Mouse (Mus musculus): ENCODE measurements around the gene Gm20696.

Gm20696 gene

DNA sequence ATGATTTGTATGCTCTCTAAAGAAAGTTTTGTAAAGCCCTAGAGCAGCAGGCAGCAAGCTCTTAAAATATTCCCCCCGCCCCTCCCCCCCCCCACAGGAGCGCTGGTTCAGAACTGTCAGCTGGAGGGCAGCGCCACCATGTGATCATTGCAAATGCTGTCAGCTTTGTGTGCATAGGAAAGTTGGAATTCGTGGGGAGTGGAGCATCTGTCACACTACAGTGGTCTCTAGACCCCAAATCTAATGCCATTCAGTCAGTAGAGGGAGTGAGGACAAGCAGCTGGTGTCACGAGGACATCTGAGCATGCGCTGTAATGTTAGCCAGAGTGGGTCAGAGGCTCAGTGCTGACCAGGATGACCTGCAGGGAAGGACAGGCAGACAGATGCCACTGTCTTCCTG, 43.0 kb downstream of the Gm20696 start:
- DNase-seq, result no peak

DNA sequence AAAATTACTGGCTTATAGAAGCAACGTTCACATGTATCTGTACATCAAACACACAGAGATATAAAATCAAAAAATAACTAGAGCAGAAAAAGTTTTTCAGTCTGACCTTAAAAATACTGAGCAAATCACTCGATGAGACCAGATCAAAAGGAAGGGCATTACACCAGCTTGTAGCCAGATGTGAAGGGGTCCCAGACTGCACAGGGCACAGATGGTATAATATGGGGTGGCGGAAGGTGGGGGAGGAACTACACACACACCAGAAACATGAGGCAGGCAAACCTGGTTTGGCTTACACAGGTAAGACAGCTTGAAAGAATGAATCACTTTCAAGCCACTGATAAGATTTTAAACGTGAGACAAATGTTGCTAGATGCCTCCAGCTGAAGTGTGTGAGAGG, 45.4 kb downstream of the Gm20696 start:
- no peak for DNase-seq

DNA sequence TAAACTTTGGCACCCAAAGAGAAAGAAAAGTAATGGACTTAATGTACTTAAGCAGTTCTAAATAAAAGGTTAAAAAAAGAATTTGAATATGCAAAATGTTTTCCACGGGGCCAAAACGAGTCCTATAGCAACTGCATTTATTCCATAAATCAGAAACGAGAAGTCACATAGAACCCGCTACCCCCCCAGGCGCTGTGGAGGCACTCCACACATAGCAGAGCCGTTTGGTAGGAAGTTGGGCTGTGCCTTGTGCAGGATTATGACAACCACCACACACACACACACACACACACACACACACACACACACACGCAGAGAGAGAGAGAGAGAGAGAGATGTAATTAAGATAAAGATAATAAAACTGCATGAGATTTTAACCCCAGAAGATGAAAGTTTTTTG, 46.1 kb downstream of the Gm20696 start:
- no peak for DNase-seq

DNA sequence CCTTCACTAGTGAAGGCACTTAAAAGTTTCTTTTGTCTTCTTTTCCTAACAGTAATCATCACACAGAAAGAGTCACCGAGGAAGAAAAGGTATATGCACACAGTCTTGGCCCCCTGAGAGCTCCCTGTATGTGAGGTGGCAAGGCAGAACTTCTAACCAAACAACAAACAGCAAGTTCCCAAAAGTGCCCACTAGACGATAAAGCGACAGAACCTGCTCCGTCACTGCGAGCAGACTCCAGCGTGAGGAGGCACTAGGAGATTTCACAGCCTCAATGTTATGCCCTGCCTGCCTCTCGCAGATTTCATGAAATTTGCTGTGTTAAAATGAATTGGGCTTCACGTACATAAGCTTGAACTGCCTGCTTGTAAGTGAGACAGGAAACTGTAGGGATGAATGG, 46.6 kb downstream of the Gm20696 start:
- DNase-seq, result no peak

DNA sequence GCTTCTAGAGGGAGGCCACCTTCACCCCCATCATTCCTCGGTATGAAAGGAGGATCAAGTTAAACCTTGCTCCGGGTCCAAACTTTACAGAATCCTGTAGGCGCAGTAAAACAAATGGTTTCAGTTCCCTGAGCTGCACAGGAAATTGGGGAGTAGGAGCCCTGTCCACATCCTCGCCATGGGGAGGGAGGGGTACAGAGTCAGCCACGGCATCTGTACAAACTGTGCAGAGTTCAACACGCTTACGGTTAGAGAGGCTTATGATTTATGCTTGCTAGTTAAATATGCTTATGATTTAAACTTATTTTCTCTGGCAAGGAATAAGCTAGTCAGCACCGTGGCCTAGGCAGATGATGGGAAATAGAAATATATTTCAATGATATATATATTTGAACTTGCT, 47.1 kb downstream of the Gm20696 start:
- no peak for DNase-seq

DNA sequence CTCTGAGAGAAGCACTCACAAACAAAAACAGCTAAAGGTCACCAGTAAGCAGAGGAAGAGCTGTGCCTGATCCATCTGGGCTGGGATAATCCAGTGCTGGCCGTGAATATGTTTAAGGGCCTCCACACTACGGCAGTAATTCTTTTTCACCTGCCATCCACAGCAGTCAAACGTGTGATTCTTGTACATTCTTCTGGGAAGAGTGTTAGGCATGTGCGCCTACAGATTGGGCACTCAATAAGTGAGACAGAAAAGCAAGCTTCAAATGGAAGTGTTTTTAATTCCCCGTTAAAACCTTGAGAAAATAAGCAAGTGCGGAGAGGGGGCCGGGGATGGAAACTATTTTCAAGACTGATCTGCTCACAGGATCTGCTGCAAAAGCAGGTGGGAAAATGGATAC, 48.7 kb downstream of the Gm20696 start:
- no peak for DNase-seq

DNA sequence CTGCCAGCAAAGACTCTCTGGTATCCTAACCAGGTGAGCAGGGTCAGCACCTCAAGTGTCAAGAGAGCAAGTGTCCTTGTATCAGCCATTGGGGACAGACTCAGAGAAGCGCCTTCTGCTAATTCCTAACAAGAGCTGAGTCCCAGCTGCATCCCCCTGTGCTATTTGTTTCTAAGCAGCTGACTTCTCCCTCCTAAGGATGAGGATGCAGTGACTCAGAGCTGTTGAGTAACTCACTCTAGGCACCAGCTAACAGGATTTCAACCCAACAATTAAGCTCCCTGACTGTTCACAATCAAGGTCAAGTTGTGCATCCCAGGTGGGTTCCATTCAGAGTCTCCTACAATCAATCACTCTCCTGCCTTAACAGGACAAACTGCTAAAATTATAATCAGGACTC, 49.2 kb downstream of the Gm20696 start:
- DNase-seq, result no peak

DNA sequence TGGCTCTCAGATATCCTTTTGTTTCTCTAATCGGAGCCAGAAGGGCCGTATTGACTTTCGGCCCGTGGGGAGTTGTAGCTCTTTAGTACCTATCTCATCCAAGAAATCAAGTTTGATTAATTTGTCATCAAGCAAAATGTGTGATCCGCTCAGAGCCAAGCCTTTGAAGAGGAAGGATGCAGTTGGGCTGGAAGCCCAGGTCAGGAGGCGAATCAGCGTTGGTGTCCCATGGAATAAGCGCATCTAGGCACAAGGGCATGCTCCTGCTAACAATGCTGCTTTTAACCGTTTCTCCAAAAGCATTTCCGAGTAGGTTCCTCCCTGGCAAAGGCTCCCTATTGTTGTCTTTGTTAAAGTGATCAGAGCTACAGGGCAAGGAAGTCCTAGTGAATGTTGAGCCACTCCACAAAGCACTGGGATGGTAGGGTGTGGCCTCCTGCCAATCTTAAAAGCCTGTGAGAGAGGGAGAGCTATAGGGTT, 51.3 kb downstream of the Gm20696 start:
- no peak for DNase-seq

DNA sequence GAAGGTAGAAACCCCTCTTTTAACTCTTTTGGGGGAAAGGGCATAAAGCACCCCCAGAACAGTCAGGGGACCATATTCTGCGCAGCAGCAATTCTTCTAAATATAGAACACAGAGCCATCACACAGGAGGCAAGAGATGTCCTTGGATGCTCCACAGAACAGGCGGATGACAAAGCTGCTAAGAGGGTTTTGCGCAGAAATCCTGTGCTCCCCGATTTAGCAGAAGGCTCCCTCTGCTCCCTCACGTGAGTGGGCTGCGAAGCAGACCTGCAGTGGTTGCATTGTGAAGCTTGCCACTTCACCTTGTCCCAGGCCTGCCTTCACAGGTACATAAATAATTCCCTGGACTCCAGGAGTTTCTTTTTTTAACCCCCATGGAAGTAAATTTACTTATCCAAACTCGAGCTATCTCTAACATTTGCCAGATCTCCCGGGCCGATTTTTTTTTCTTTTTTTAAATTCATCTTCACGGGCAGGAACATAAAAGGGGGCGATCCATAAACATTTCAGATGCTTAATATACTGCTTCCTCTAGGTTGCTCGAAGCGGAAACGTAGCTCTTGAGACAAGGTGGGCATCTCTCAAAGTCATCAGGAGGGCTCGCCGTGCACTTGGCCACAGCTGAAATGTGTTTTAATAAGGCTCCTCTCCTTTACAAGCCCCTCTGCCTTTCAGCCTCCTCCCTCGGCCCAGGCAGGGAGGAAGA, 51.9 kb downstream of the Gm20696 start:
- no peak for DNase-seq

DNA sequence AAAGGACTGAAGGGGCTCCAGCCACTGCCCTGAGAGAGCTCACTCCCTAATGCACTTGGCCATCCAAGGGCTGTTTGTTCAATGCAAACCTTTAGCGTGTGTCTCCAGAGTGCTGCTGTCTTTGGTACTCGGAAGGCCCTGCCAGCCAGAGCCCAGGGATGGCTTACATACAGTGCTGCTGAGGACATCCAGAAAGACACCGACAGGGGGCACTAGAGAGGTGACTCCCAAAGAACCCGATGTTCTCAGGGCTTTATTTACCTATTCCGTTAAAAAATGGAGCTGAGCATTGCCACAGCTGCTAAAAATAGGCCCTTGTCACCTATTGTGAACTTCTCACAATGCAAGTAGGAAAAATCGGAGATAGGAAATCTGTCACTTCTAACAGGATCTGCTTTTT, 54.7 kb downstream of the Gm20696 start:
- peak in 1 of 2 experiments; percentile 27 for DNase-seq

DNA sequence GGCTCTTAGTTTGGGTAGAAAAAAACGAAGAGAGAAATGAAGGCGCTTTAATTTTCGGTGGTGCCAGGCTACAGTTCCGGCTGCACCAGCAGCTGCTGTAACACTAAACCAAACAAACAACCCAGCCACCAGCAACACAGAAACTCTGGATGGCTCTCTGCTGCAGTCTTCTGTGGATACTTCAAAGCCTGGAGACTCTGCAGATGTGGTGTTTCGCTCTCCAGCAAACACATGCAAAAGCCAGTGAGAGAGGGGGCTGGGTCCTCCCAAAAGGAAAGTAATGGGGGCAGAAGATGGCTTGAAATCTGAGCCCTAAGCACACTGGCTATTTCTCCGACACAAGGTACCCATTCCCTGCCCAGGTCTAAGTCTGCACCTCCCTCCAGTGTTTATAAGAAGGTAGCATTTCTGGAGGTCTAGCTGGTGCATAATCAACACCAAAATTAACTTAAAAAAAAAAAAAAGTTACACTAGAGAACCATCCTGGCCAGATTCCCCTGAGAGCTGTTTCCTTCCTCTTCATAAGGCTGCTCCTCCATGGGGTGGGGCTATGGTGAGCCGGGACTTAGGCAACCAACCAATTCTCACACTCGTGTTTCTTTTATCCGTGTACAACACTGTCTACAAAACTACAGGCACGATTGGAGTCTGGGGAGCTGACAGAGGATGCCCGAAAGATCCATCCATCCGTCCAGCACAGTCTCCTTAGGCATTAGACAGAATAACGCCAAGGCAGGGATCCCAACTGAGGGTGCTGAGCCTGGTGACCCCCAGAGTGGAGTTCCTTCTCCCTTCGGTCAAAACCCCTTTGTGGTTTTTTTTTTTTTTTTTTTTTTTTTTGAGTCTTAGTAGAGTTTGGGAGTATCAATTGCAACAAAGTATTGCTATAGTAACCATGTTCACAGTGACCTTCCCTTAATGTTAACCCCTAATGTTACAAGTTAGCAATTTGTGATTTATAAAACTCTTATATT, 55.9 kb downstream of the Gm20696 start:
- no peak for DNase-seq

DNA sequence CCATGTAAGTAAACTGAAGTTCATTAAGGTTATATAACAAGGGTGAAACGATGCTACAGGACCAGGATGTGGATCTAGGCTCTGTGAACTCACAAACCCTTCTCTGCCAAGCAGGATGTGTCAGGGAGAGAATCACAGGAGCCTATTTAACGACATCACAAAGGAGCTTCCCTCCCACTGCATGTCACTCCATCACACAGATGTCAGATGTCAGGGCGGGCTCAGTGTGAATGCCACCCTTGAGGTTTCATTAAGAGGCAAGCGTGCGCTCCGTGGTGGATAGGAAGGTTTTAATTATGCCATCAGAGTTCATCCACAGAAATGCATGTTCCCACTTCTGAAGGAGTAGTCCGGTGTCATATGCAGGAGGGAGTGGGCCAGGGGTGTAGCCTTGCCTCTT, 60.5 kb downstream of the Gm20696 start:
- DNase-seq, result no peak

DNA sequence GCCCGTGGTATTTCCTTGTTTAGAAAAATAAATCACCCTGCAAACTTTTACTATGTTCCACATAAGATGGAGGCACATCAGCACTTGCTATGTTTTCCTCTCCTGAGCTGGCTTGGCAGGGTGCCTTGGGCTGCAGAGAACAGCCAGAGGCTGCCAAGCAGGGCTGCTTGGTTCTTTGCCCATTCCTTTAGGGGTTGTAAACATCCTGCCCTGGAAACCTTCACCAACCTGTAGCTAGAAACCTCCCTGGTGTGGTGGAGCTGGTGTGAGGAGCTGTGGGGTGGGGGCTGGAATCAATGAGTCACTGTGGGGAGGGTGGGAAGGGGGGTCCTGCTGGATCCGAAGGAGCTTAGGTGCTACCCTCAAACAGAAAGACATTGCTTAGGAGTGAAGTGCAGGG, 61.8 kb downstream of the Gm20696 start:
- no peak for DNase-seq

DNA sequence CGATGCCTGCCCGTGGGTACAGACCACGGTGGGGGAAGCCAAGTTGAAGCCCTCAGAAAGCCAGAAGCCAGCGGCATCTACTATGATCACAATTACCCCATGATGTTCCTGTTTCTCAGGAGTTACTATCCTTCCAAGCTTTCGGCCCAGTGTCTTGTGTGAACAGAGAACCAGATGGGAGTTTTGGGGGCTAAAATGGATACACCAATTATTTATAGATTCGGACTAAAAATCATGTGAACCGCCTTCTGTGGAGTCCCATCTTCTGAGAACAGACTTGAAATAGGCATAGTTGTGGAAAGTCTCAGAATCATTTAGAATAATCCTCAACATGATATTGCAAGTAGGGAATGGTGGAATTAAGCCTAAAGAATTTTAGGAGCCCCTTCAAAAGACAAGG, 64.2 kb downstream of the Gm20696 start:
- no peak for DNase-seq

DNA sequence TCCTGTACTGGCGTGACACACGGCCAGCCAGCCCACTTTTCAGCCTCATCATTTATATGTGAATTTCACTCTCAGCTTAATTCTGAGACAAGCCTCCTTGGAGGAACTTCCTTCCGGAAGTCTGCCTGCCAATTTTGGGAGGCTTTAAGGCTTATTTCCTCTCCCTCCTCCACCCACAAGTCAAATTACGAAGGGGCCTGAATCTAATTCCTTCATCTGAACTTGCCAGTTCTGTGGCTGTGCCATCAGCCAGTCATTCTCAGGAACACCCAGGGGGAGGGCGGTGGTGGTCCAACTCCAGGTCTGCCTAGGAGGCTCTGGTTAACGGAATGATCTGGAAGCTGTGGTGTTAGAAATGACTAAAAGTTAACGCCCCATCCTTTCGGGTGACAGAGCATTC, 65.7 kb downstream of the Gm20696 start:
- DNase-seq, result no peak

DNA sequence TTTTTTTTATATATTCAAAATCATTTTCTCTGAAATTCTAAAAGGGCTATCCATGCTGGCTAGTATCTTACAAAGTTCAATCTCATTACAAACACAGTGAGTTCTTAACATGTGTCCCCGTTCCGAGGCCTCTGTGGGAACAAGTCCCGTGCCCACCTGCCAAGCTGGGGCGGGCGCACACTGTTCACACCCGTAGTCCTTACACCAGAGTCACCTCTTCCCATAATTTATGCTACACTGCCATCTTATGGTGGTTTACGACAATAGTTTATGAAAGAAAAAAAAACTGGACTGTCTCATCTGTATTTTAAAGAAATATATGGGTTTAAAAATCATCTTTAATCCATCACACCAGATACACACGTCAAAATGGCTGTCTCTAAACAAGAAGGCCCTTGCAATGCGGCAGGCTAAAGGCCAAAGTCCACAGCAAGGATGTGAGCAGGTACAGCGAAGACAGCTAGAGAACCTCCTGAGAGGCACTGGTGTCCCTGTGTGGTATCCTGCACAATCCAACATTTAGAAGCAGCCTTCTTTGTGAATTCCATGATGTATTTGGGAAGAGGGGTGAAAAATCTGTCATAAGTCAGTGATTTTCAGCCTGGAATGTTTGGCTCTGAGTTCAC, 66.3 kb downstream of the Gm20696 start:
- DNase-seq, result peak; percentile 26 to 46

DNA sequence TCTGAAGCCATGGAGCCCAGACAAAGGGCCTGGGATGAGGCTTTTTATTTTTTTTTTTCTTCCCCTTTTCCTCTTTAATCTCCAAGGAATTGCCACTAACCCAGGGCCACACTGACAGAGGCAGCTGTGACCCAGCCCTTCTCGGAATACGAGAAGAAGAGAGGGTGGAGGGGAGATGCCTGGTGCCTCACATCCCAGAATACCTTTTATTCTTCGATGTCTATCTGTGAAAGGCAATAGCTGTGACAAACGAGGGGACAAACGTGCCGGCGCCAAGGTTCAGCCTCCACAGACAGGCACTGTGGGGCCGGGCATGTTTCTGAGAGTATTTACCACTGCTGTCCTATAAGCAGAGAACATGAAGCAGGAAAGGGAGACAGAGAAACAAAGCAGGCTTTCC, 66.9 kb downstream of the Gm20696 start:
- DNase-seq, result no peak

DNA sequence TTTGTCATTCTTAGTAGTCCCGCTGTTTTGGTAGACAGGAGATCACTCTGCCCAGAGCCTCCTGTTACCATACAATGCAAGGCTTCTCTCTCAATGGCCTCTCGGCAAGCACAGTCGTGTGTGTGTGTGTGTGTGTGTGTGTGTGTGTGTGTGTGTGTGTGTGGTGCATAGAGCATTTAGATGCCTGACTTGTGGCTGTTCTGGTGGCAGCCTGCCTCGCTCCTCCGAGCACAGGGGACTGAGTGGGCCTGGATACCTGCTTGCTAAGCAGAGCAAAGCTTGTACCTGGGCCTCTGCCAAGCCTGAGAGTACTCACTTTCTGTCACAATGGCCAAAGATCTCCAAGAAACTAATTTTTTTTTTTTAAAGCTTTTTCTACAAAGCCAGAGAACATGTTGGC, 67.4 kb downstream of the Gm20696 start:
- DNase-seq, result no peak

DNA sequence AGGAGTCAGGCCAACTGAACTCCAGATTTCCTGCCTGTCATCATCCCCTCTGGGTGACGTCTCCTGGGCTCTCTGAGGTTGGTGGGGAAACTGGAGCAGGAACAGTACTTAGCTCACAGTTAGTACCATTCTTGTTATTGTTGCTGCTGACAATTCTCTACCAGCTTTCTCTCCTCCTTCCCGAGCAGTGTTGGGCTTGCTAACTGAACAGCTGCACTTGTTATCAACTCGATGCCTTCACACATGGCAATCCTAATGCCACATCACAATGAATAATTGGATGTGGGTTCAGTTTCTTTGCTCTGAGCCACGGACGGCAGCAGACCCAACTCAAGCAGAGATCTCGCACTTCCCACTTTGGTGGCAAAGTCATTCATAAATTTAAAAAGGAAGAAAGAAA, 89.6 kb downstream of the Gm20696 start:
- DNase-seq, result no peak

DNA sequence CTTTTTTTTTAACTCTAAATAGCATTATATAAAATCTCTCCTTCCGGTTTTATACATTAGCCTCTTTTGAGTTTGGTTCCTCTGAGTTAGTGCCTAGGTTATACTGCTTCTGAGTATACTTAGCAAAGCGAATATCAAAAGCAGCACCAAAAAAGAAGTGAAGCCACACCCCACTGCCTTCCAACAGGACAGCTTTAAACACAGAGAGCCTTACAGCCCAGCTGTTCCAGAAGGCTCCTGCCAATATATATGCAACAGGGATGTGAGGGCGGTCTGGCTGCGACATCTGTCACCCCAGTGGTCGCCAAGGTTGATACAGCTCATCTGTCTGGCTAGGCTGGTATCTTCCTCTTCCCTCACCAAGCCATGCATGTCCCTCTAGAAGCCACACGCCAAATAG, 91.0 kb downstream of the Gm20696 start:
- no peak for DNase-seq

DNA sequence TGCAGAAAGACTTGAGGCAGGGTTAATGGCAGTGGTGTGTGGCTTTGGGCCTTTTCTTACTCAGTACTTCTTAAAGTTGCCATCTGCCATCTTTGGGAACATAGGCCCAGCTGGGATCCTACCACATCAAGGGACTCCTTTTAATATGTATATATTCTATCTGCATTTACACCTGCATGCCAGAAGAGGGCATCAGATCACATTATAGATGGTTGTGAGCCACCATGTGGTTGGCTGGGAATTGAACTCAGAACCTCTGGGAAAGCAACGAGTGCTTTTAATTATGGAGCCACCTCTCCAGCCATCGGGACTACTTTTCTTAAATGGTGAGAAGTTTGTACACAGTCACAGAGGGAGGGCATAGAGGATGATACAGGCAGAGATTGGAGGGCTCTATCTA, 93.3 kb downstream of the Gm20696 start:
- DNase-seq, result no peak

DNA sequence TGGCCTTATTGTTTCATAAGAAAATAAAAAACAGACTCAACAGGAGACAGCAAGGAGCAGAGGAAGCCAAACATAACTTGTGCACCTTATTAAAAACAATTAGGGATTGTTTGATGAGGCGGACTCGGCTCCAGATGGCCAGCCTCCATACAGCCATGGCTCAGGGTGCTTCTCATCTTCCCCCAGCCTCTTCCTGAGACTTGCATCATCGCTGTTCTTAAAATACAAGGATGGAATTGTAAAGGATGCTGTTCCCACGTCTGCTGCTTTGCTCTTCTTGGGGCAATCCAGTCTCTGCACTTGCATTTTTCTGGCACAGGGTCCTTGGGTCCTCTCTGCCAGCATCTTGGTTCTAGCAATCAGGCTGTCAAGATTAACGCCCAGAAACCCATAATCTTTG, 94.5 kb downstream of the Gm20696 start:
- DNase-seq, result no peak

DNA sequence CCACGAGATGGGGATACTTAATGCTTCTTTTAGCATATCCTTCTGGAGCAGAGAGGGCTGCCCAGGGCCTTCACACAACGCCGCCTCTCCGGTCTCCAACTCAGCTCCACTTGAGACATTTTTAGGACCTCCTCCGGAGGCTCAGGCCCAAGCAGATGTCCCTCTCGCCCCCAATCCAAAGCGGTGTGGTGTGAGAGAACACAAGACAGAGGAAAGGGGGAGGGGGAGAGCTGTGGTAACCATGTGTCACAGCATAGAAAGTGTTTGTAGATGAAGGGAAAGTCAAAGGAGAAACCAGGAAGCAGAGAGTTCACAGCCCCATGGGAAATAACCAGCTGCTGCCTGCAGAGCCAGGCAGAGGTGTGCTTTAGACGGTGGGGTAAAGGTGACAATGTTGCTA, 99.7 kb downstream of the Gm20696 start:
- no peak for DNase-seq

DNA sequence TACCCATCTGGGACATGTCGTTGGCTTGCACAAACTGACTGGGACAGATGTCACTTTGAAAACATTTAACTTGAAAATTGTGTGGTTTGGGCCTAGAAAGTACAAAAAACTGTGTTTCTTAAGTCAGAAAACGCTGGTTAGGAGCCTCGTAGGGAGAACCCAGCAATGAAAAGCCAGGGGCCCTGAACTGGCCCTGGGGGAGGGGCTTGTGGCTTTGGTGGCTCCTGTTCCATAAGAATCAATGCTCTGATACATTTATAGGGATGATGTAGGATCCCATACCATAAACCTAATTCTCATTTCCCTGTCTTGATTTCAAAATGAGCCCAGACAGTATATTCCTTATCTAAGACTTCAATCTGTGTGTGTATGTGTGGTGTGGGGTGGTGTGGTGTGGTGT, 101.8 kb downstream of the Gm20696 start:
- no peak for DNase-seq

Measured in cerebellum, adult 18-20 months (tissue).